Mouse (Mus musculus) hindbrain, postnatal 0 days (tissue): Measurements from ENCODE around the gene Cox4i1. TPM values are rescaled to one million over a fixed set of nuclear protein-coding genes. Genes with fewer than 3 reads are reported as not detected.

Experiments used
- ATAC-seq: fragments of 200-750 bp; cut with Nextera tagmentation; 2 replicates; pipeline ENCODE4 v1.8.0; 2017; ENCODE audit warnings: mild to moderate bottlenecking, moderate TSS enrichment, moderate library complexity
- DNase-seq: peaks from one replicate; pipeline ENCODE4 v3.0.0-alpha.2; 2015; ENCODE audit warnings: low spot score
- H3K27ac ChIP-seq: fragments of 300-500 bp; sonication (generic); 2 replicates; pipeline ENCODE4 v1.5.1; 2014; ENCODE audit warnings: mild to moderate bottlenecking
- H3K27me3 ChIP-seq: fragments of 300-500 bp; sonication (generic); 2 replicates; pipeline ENCODE4 v1.6.1; 2014; ENCODE audit warnings: low read length, mixed read lengths; ENCODE audit not compliant: insufficient read depth
- H3K36me3 ChIP-seq: fragments of 300-500 bp; sonication (generic); 2 replicates; pipeline ENCODE4 v1.6.1; 2014; ENCODE audit warnings: low read length, mixed read lengths; ENCODE audit not compliant: insufficient read depth
- H3K4me1 ChIP-seq: fragments of 300-500 bp; sonication (generic); 2 replicates; pipeline ENCODE4 v1.6.1; 2014; ENCODE audit warnings: antibody characterized with exemption, low read length, mixed read lengths; ENCODE audit not compliant: insufficient read depth
- H3K4me2 ChIP-seq: fragments of 300-500 bp; sonication (generic); 2 replicates; pipeline ENCODE4 v1.6.1; 2014; ENCODE audit warnings: low read depth, mild to moderate bottlenecking, low read length, moderate library complexity, mixed read lengths
- H3K4me3 ChIP-seq: fragments of 300-500 bp; sonication (generic); 2 replicates; pipeline ENCODE4 v1.5.1; 2014; ENCODE audit warnings: low read length
- H3K9ac ChIP-seq: fragments of 300-500 bp; sonication (generic); replicated peaks from 2 replicates; pipeline ENCODE4 v1.6.1; 2014; ENCODE audit warnings: mild to moderate bottlenecking, low read length, moderate library complexity, mixed read lengths
- H3K9me3 ChIP-seq: fragments of 300-500 bp; sonication (generic); 2 replicates; pipeline ENCODE4 v1.6.1; 2016; ENCODE audit warnings: low read length, mixed read lengths
- CTCF ChIP-seq: IDR thresholded peaks from 2 replicates; pipeline ENCODE4 v1.5.1; 2016; ENCODE audit warnings: antibody characterized with exemption, control low read depth, low read depth
- WGBS: fragments of 180-500 bp; shearing (Covaris S2); extraction: QIAGEN DNeasy Blood & Tissue Kit; methylation state at CpG from one replicate; pipeline ENCODE4 v1.1.7; 2014; 5-methylcytosine and 5-hydroxymethylcytosine counted together
- polyA plus RNA-seq: library from polyadenylated mRNA; unstranded; fragments of >200 nt; fragmentation: Nextera tagmentation; extraction: Ambion mirVana; gene quantifications from 2 replicates; pipeline ENCODE4 v1.2.1, GENCODE M21; 2015
- total RNA-seq: library from RNA; depleted of rRNA; stranded (reverse); fragments of >200 nt; gene quantifications from 2 replicates; pipeline ENCODE4 v1.2.3, GENCODE M21; 2014

Cox4i1 gene
- total and polyA plus RNA-seq, 2 experiments from 2014 or later: 545 to 1,662 TPM

GRCm38 (mm10) chr8:120698426-120698825 is 30.4 kb downstream of the Cox4i1 start:
- ATAC-seq: no peak
- WGBS: 66% methylated on average over 7 of the region's 7 CpGs

DNA sequence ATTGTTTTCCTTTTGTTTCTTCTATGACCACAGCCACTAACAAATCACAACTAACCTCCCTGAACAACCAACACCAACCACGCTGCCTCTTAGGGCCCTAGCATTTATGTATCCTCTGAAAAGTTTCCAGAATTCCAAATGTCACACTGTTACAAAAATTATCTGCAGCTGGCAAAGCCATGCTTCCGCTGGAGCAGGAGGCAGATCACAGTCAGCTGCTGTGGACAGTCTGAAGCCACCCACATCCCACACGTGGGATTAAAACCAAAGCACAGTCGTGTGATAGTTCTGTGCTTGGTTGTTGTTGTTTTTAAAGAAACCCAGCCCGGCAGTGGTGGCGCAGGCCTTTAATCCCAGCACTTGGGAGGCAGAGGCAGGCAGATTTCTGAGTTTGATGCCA is 31.1 kb downstream of the Cox4i1 start:
- H3K36me3 ChIP-seq: no peaks in the 10 kb centered on the region
- 79% methylated on average over 6 of the region's 6 CpGs for WGBS
- no peak for ATAC-seq
- no peaks in the 10 kb centered on the region for H3K27me3 ChIP-seq
- TF ChIP-seq CTCF: no peak
- H3K27ac ChIP-seq: no peak overlapping the region
- DNase-seq: no peak
- H3K4me3 ChIP-seq: no peak overlapping the region
- H3K9me3 ChIP-seq: no peaks in the 10 kb centered on the region
- H3K4me2 ChIP-seq: no peak overlapping the region
- H3K4me1 ChIP-seq: 0 out of 2 replicates have a peak, but pooled peaks cover 4% of the 10 kb centered on the region
- H3K9ac ChIP-seq: no peak overlapping the region

More at GRCm38 (mm10) chr8:120698426-120698825, 30.4 kb downstream of the Cox4i1 start:
- H3K9ac ChIP-seq: no peak overlapping the region
- TF ChIP-seq CTCF: no peak
- 0 out of 2 replicates have a peak, but pooled peaks cover 4% of the 10 kb centered on the region for H3K4me1 ChIP-seq
- H3K4me2 ChIP-seq: no peak overlapping the region
- no peaks in the 10 kb centered on the region for H3K36me3 ChIP-seq
- H3K27ac ChIP-seq: no peak overlapping the region
- no peak overlapping the region for H3K4me3 ChIP-seq
- no peak for DNase-seq
- no peaks in the 10 kb centered on the region for H3K27me3 ChIP-seq
- H3K9me3 ChIP-seq: no peaks in the 10 kb centered on the region

GRCm38 (mm10) chr8:120699565-120699964 is 31.5 kb downstream of the Cox4i1 start:
- no peak for TF ChIP-seq CTCF
- no peaks in the 10 kb centered on the region for H3K36me3 ChIP-seq
- H3K4me2 ChIP-seq: no peak overlapping the region
- DNase-seq (no peak), ATAC-seq (no peak)
- H3K27me3 ChIP-seq: no peaks in the 10 kb centered on the region
- 0 out of 2 replicates have a peak, but pooled peaks cover 4% of the 10 kb centered on the region for H3K4me1 ChIP-seq
- WGBS: 68% methylated on average over 2 of the region's 2 CpGs
- no peak overlapping the region for H3K4me3 ChIP-seq
- no peak overlapping the region for H3K9ac ChIP-seq
- no peak overlapping the region for H3K27ac ChIP-seq
- no peaks in the 10 kb centered on the region for H3K9me3 ChIP-seq

DNA sequence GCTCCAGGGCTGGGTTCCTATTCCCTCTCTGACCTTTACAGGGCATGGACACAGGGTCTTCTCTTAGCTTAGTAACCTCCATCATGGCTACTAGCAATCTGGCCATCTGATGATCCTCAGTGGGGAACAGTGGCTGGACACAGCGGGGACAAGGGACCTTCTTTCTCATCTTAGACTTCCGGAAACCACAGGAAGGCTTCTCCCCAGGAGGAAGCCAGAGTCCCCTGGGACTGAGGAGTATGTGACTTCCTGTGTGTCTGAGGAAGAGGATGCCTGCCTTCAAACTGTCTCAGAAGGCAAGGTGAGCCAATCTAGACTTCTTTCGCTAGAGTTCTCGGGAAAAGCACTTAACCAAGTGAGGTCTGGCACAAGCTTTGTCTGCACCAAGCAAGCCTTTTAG is 32.0 kb downstream of the Cox4i1 start:
- no peak overlapping the region for H3K9ac ChIP-seq
- H3K4me2 ChIP-seq: no peak overlapping the region
- 0 out of 2 replicates have a peak, but pooled peaks cover 4% of the 10 kb centered on the region for H3K4me1 ChIP-seq
- no peaks in the 10 kb centered on the region for H3K27me3 ChIP-seq
- no peak overlapping the region for H3K4me3 ChIP-seq
- H3K36me3 ChIP-seq: no peaks in the 10 kb centered on the region
- TF ChIP-seq CTCF: no peak
- no peak overlapping the region for H3K27ac ChIP-seq
- DNase-seq (no peak), ATAC-seq (no peak)
- 84% methylated on average over 4 of the region's 4 CpGs for WGBS
- no peaks in the 10 kb centered on the region for H3K9me3 ChIP-seq

DNA sequence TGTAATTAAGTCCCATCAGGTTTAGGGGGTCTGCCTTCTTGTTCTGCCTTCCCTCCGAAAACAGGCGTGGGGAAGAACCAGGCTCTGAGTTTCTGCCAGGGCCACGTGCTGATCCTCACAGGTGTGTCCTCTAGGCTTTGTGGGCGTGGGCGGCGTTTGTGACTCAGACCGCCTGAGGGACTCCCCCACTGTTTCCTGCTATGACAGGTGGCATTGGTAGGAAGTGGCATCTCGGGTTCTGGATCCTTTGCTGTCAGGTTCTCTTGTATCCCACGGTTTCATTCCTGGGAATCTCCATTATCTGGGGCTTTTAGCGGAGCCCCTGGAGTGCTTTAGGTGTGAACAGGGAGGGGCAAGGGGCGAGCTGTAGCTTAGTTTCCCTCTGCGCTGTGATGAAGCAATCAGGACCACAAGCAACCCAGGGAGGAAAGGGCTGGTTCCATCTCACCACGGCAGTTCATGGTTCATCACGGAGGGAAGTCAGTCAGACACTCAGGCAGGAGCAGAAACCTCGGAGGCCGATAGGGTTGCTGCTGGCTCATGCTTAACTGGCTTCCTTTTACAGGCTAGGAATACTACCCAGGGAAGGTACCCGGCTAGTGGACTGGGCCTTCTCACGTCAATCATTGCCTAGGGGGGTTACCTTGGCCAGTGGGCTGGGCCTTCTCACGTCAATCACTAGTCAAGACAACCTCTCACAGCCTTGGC is 33.9 kb downstream of the Cox4i1 start:
- ATAC-seq (no peak), DNase-seq (no peak)
- no peak for TF ChIP-seq CTCF
- Histone ChIP-seq H3K9me3 (no peaks in the 10 kb centered on the region), H3K4me1 (0 out of 2 replicates have a peak, but pooled peaks cover under 1% of the 10 kb centered on the region), H3K27ac (no peak overlapping the region), H3K4me2 (no peak overlapping the region), H3K27me3 (no peaks in the 10 kb centered on the region), H3K4me3 (no peak overlapping the region), H3K9ac (no peak overlapping the region), H3K36me3 (no peaks in the 10 kb centered on the region)
- WGBS: 72% methylated on average over 19 of the region's 19 CpGs

- no peak for TF ChIP-seq CTCF
- 65% methylated on average over 9 of the region's 9 CpGs for WGBS
- no peak for DNase-seq
Observed at GRCm38 (mm10) chr8:120704203-120704602, 36.2 kb downstream of the Cox4i1 start.

DNA sequence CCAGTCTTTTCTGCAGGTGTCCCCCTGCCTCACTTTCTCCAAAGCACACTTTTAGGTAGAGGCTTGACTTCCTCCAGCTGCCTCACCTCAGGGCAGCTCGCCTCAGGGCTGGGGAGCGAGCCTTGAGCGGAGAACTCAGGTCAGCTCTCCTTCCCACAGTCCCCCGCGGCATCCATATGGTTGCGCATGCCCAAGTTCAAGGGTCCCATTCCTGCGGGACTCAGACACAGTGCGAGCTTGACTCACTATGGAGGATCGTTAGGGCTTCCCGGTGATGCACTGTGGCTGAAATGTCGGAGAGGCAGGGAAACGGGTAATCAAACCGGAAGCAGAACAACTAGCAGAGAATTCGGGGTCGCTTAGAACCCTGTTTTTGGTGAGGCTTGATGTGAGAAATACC is 37.1 kb downstream of the Cox4i1 start:
- 83% methylated on average over 15 of the region's 15 CpGs for WGBS
- Histone ChIP-seq H3K36me3 (no peaks in the 10 kb centered on the region), H3K9me3 (no peaks in the 10 kb centered on the region), H3K4me2 (no peak overlapping the region), H3K27ac (no peak overlapping the region), H3K4me1 (no peaks in the 10 kb centered on the region), H3K4me3 (no peak overlapping the region), H3K27me3 (no peaks in the 10 kb centered on the region), H3K9ac (no peak overlapping the region)
- no peak for TF ChIP-seq CTCF
- ATAC-seq (no peak), DNase-seq (no peak)

More at GRCm38 (mm10) chr8:120704203-120704602, 36.2 kb downstream of the Cox4i1 start:
- H3K4me1 ChIP-seq: no peaks in the 10 kb centered on the region
- H3K27ac ChIP-seq: no peak overlapping the region
- H3K9me3 ChIP-seq: no peaks in the 10 kb centered on the region
- no peak overlapping the region for H3K4me3 ChIP-seq
- no peak overlapping the region for H3K4me2 ChIP-seq
- no peaks in the 10 kb centered on the region for H3K27me3 ChIP-seq
- ATAC-seq: no peak
- H3K9ac ChIP-seq: no peak overlapping the region
- H3K36me3 ChIP-seq: no peaks in the 10 kb centered on the region
